Mouse (Mus musculus): Measurements from ENCODE around the gene Abhd15. TPM values are rescaled to one million over a fixed set of nuclear protein-coding genes. Genes with fewer than 3 reads are reported as not detected.

Abhd15 gene
- total RNA-seq, 2 experiments from 2014 or later: 0.70 to 0.81 TPM

Other genes with a start within 250 kb of the Abhd15 start
- gene Coro6, start 52.7 kb upstream of the Abhd15 start, total RNA-seq (2021): 10 to 100 TPM; 61.7 to 67.7 TPM
- gene Ankrd13b, start 25.4 kb upstream of the Abhd15 start, total RNA-seq (2021): 1 to 10 TPM; 7.2 to 9.3 TPM
- gene Git1, start 21.6 kb upstream of the Abhd15 start, total RNA-seq (2021): 10 to 100 TPM; 31.5 to 39.9 TPM
- 10 to 100 TPM in 1 of 2 experiments, 1 to 10 TPM in 1; 7.7 to 10.0 TPM for gene Trp53i13, start 859 bp downstream of the Abhd15 start, total RNA-seq (2021)
- not detected for gene Gm10392, start 4.1 kb downstream of the Abhd15 start, total RNA-seq (2021)
- gene Taok1, start 92.7 kb downstream of the Abhd15 start, total RNA-seq (2021): 10 to 100 TPM; 39.7 to 43.7 TPM
- 10 to 100 TPM; 43.0 to 57.7 TPM for gene Nufip2, start 171.0 kb downstream of the Abhd15 start, total RNA-seq (2021)
- gene Cryba1, start 210.2 kb downstream of the Abhd15 start, total RNA-seq (2021): not detected
- 100 to 1,000 TPM; 300 to 302 TPM for gene Myo18a, start 248.1 kb downstream of the Abhd15 start, total RNA-seq (2021)